Mouse (Mus musculus): ENCODE results near the gene Wfdc3.

DNA sequence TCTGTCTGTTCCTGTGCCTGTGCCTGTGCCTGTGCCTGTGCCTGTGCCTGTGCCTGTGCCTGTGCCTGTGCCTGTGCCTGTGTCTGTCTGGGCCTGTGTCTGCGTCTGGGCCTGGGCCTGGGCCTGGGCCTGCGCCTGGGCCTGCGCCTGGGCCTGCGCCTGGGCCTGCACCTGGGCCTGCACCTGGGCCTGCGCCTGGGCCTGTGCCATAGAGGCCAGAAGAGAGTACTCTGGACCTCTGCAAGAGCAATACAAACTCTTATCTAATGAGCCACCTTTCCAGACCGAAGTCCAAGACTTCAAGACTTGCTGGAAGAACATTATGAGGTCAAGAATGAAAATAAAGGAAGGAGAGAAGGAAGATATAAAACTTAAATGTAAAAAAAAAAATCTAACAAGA, 40.4 kb downstream of the Wfdc3 start:
- TF ChIP-seq CTCF (IDR thresholded peaks at IDR 0.05; ENCODE audit: low read depth, low read length) (no peak), POLR2A (IDR thresholded peaks at IDR 0.05; ENCODE audit: borderline replicate concordance, low read depth, low read length) (no peak)

Measured in bone marrow macrophage, adult 2 months (primary cell).